Mouse (Mus musculus) liver, embryonic 16.5 days (tissue): ENCODE results near the gene Ksr1. TPM values are rescaled to one million over a fixed set of nuclear protein-coding genes. Genes with fewer than 3 reads are reported as not detected.

Experiments
- ATAC-seq: fragments of 200-750 bp; cut with Nextera tagmentation; 2 replicates; pipeline ENCODE4 v1.8.0; 2017; ENCODE audit warnings: low read depth, mild to moderate bottlenecking, moderate number of reproducible peaks, moderate library complexity
- H3K27ac ChIP-seq: fragments of 300-500 bp; sonication (generic); 2 replicates; pipeline ENCODE4 v1.5.1; 2014; ENCODE audit warnings: mild to moderate bottlenecking, low read length
- H3K27me3 ChIP-seq: fragments of 300-500 bp; sonication (generic); 2 replicates; pipeline ENCODE4 v1.6.1; 2014; ENCODE audit warnings: low read depth, low read length, mixed read lengths; ENCODE audit not compliant: control insufficient read depth, insufficient read depth
- H3K36me3 ChIP-seq: fragments of 300-500 bp; sonication (generic); 2 replicates; pipeline ENCODE4 v1.6.1; 2014; ENCODE audit warnings: mild to moderate bottlenecking; ENCODE audit not compliant: control insufficient read depth, insufficient read depth
- H3K4me1 ChIP-seq: fragments of 300-500 bp; sonication (generic); 2 replicates; pipeline ENCODE4 v1.6.1; 2014; ENCODE audit warnings: low read depth, low read length, mixed read lengths; ENCODE audit not compliant: control insufficient read depth
- H3K4me2 ChIP-seq: fragments of 300-500 bp; sonication (generic); 2 replicates; pipeline ENCODE4 v1.6.1; 2014; ENCODE audit warnings: low read depth, low read length, mixed read lengths
- H3K4me3 ChIP-seq: fragments of 300-500 bp; sonication (generic); 2 replicates; pipeline ENCODE4 v1.5.1; 2014; ENCODE audit warnings: low read depth, mild to moderate bottlenecking, low read length
- H3K9ac ChIP-seq: fragments of 300-500 bp; sonication (generic); 2 replicates; pipeline ENCODE4 v1.6.1; 2014; ENCODE audit warnings: low read depth, low read length
- H3K9me3 ChIP-seq: fragments of 300-500 bp; sonication (generic); replicated peaks from 2 replicates; pipeline ENCODE4 v1.6.1; 2016; ENCODE audit warnings: low read length; ENCODE audit not compliant: control insufficient read depth
- WGBS: fragments of 180-500 bp; shearing (Covaris S2); extraction: QIAGEN DNeasy Blood & Tissue Kit; methylation state at CpG from one replicate; pipeline ENCODE4 v1.1.7; 2014; ENCODE audit not compliant: insufficient replicate concordance; 5-methylcytosine and 5-hydroxymethylcytosine counted together
- polyA plus RNA-seq: library from polyadenylated mRNA; unstranded; fragments of >200 nt; fragmentation: Nextera tagmentation; extraction: Ambion mirVana; gene quantifications from 2 replicates; pipeline ENCODE4 v1.2.1, GENCODE M21; 2015

Ksr1 gene
- polyA plus RNA-seq, 1 experiment from 2014 or later = 2.3 TPM

- 33% methylated on average over 11 of the region's 11 CpGs for WGBS
Measured at GRCm38 (mm10) chr11:79018954-79019704, 127.1 kb downstream of the Ksr1 start.

GRCm38 (mm10) chr11:79017161-79017606 lies 129.0 kb downstream of the Ksr1 start:
- no peaks in the 10 kb centered on the region for H3K36me3 ChIP-seq
- no peaks in the 10 kb centered on the region; the same call in 1 of the 2 replicates for H3K4me1 ChIP-seq
- no peaks in the 10 kb centered on the region for H3K9me3 ChIP-seq
- H3K4me3 ChIP-seq = no peak overlapping the region
- no peak; the same call in 1 of the 2 replicates for ATAC-seq
- WGBS = 44% methylated on average over 7 of the region's 7 CpGs
- H3K4me2 ChIP-seq = no peak overlapping the region
- H3K9ac ChIP-seq = no peak overlapping the region
- no peaks in the 10 kb centered on the region for H3K27me3 ChIP-seq
- H3K27ac ChIP-seq = peak overlapping the region; percentile 31; the same call in 1 of the 2 replicates

More at GRCm38 (mm10) chr11:79018954-79019704, 127.1 kb downstream of the Ksr1 start:
- Histone ChIP-seq H3K9me3 (no peaks in the 10 kb centered on the region), H3K27me3 (no peaks in the 10 kb centered on the region), H3K4me3 (no peak overlapping the region), H3K9ac (no peak overlapping the region), H3K4me1 (no peaks in the 10 kb centered on the region; the same call in 1 of the 2 replicates), H3K4me2 (no peak overlapping the region), H3K36me3 (no peaks in the 10 kb centered on the region), H3K27ac (no peak overlapping the region)
- 0 out of 2 replicates have a peak, but pooled peaks have one; percentile 30 for ATAC-seq

GRCm38 (mm10) chr11:79016236-79016635 lies 130.0 kb downstream of the Ksr1 start:
- H3K9me3 ChIP-seq = no peaks in the 10 kb centered on the region
- no peak overlapping the region for H3K4me3 ChIP-seq
- no peak for ATAC-seq
- 62% methylated on average over 12 of the region's 12 CpGs for WGBS
- H3K9ac ChIP-seq = no peak overlapping the region
- no peak overlapping the region for H3K27ac ChIP-seq
- H3K27me3 ChIP-seq = no peaks in the 10 kb centered on the region
- H3K4me1 ChIP-seq = no peaks in the 10 kb centered on the region; the same call in 1 of the 2 replicates
- no peaks in the 10 kb centered on the region for H3K36me3 ChIP-seq
- no peak overlapping the region for H3K4me2 ChIP-seq

GRCm38 (mm10) chr11:79015660-79016215 lies 130.5 kb downstream of the Ksr1 start:
- Histone ChIP-seq H3K4me3 (no peak overlapping the region), H3K36me3 (no peaks in the 10 kb centered on the region), H3K9me3 (no peaks in the 10 kb centered on the region), H3K9ac (no peak overlapping the region), H3K27ac (no peak overlapping the region), H3K4me2 (no peak overlapping the region), H3K27me3 (no peaks in the 10 kb centered on the region), H3K4me1 (no peaks in the 10 kb centered on the region; the same call in 1 of the 2 replicates)
- 83% methylated on average over 24 of the region's 24 CpGs for WGBS
- no peak for ATAC-seq

GRCm38 (mm10) chr11:79014602-79015325 lies 131.4 kb downstream of the Ksr1 start:
- H3K9me3 ChIP-seq = no peaks in the 10 kb centered on the region
- no peak overlapping the region for H3K27ac ChIP-seq
- no peaks in the 10 kb centered on the region; the same call in 1 of the 2 replicates for H3K4me1 ChIP-seq
- ATAC-seq = no peak
- 69% methylated on average over 15 of the region's 15 CpGs for WGBS
- H3K4me2 ChIP-seq = no peak overlapping the region
- H3K36me3 ChIP-seq = no peaks in the 10 kb centered on the region
- H3K4me3 ChIP-seq = no peak overlapping the region
- no peak overlapping the region for H3K9ac ChIP-seq
- no peaks in the 10 kb centered on the region for H3K27me3 ChIP-seq

GRCm38 (mm10) chr11:79013806-79014205 lies 132.4 kb downstream of the Ksr1 start:
- H3K27ac ChIP-seq = no peak overlapping the region
- H3K4me3 ChIP-seq = no peak overlapping the region
- no peak overlapping the region for H3K9ac ChIP-seq
- no peaks in the 10 kb centered on the region for H3K27me3 ChIP-seq
- no peaks in the 10 kb centered on the region; the same call in 1 of the 2 replicates for H3K4me1 ChIP-seq
- H3K9me3 ChIP-seq = no peaks in the 10 kb centered on the region
- WGBS = 56% methylated on average over 9 of the region's 9 CpGs
- H3K4me2 ChIP-seq = no peak overlapping the region
- ATAC-seq = no peak
- H3K36me3 ChIP-seq = no peaks in the 10 kb centered on the region

- H3K27ac ChIP-seq = no peak overlapping the region
- no peak for ATAC-seq
Measured at GRCm38 (mm10) chr11:79013056-79013455, 133.2 kb downstream of the Ksr1 start.

GRCm38 (mm10) chr11:79012529-79012928 lies 133.7 kb downstream of the Ksr1 start:
- ATAC-seq = no peak
- Histone ChIP-seq H3K4me3 (no peak overlapping the region), H3K9ac (no peak overlapping the region), H3K36me3 (no peaks in the 10 kb centered on the region), H3K27me3 (no peaks in the 10 kb centered on the region), H3K4me2 (no peak overlapping the region), H3K9me3 (no peaks in the 10 kb centered on the region), H3K27ac (no peak overlapping the region), H3K4me1 (no peaks in the 10 kb centered on the region; the same call in 1 of the 2 replicates)
- WGBS = 87% methylated on average over 2 of the region's 2 CpGs

More at GRCm38 (mm10) chr11:79013056-79013455, 133.2 kb downstream of the Ksr1 start:
- no peaks in the 10 kb centered on the region for H3K9me3 ChIP-seq
- H3K4me2 ChIP-seq = no peak overlapping the region
- no peaks in the 10 kb centered on the region; the same call in 1 of the 2 replicates for H3K4me1 ChIP-seq
- no peaks in the 10 kb centered on the region for H3K27me3 ChIP-seq
- no peak overlapping the region for H3K9ac ChIP-seq
- no peak overlapping the region for H3K4me3 ChIP-seq
- no peaks in the 10 kb centered on the region for H3K36me3 ChIP-seq
